Mouse (Mus musculus) MEL (cell line): ENCODE data around the gene Ap2a1.

Experiments
- CTCF ChIP-seq, 3 experiments: IDR thresholded peaks in 2 of 3; conservative IDR thresholded peaks in 1 of 3; 2 replicates each; pipeline ENCODE4 v1.5.1; 2011 to 2012; ENCODE audit warnings: low read length in 3 of 3, low read depth in 2 of 3, mild to moderate bottlenecking in 2 of 3, improper control_type of control experiment in 1 of 3, inconsistent platforms in 1 of 3, mixed read lengths in 1 of 3, moderate library complexity in 1 of 3; ENCODE audit not compliant: control insufficient read depth in 1 of 3, insufficient read depth in 1 of 3, poor library complexity in 1 of 3, severe bottlenecking in 1 of 3
- E2F4 ChIP-seq: IDR thresholded peaks from 2 replicates; pipeline ENCODE4 v1.6.1; 2011; ENCODE audit warnings: low read depth, low read length, improper control_type of control experiment, borderline replicate concordance
- EP300 ChIP-seq, 2 experiments: IDR thresholded peaks; 2 replicates each; pipeline ENCODE4 v1.6.1; 2011; ENCODE audit warnings: improper control_type of control experiment in 2 of 2, low read length in 2 of 2, low read depth in 1 of 2, mild to moderate bottlenecking in 1 of 2
- GABPA ChIP-seq: IDR thresholded peaks from 2 replicates; pipeline ENCODE4 v1.6.1; 2012; ENCODE audit warnings: low read depth, mild to moderate bottlenecking, inconsistent platforms, low read length, improper control_type of control experiment, moderate library complexity
- HCFC1 ChIP-seq: IDR thresholded peaks from 2 replicates; pipeline ENCODE4 v1.6.1; 2012; ENCODE audit warnings: low read depth, mild to moderate bottlenecking, inconsistent platforms, low read length, improper control_type of control experiment, moderate library complexity
- MYB ChIP-seq: IDR thresholded peaks from 2 replicates; pipeline ENCODE4 v1.6.1; 2011; ENCODE audit warnings: mild to moderate bottlenecking, low read depth, low read length, improper control_type of control experiment
- MYC ChIP-seq: IDR thresholded peaks from 2 replicates; pipeline ENCODE4 v1.6.1; 2011; ENCODE audit warnings: low read depth, mild to moderate bottlenecking, low read length, improper control_type of control experiment, moderate library complexity
- POLR2A ChIP-seq, 2 experiments: IDR thresholded peaks; 2 replicates each; pipeline ENCODE4 v1.6.1; 2011 to 2012; ENCODE audit warnings: low read length in 2 of 2, mild to moderate bottlenecking in 2 of 2, control low read depth in 1 of 2, improper control_type of control experiment in 1 of 2, low read depth in 1 of 2, moderate library complexity in 1 of 2; ENCODE audit not compliant: control insufficient read depth in 1 of 2, insufficient read depth in 1 of 2, poor library complexity in 1 of 2
- POLR2AphosphoS2 ChIP-seq: IDR thresholded peaks from 2 replicates; pipeline ENCODE4 v1.6.1; 2011; ENCODE audit warnings: low read length, improper control_type of control experiment
- SIN3A ChIP-seq: IDR thresholded peaks from 2 replicates; pipeline ENCODE4 v1.6.1; 2012; ENCODE audit warnings: low read length, improper control_type of control experiment, inconsistent platforms
- TAL1 ChIP-seq: IDR thresholded peaks from 2 replicates; pipeline ENCODE4 v1.6.1; 2012; ENCODE audit warnings: mild to moderate bottlenecking, inconsistent platforms, low read length, moderate library complexity, mixed read lengths
- TBP ChIP-seq: IDR thresholded peaks from 2 replicates; pipeline ENCODE4 v1.8.0; 2011; ENCODE audit warnings: low read depth, low read length, improper control_type of control experiment
- TCF12 ChIP-seq: IDR thresholded peaks from 2 replicates; pipeline ENCODE4 v1.6.1; 2014; ENCODE audit warnings: low read depth, mild to moderate bottlenecking, inconsistent platforms, low read length, improper control_type of control experiment, moderate library complexity

DNA sequence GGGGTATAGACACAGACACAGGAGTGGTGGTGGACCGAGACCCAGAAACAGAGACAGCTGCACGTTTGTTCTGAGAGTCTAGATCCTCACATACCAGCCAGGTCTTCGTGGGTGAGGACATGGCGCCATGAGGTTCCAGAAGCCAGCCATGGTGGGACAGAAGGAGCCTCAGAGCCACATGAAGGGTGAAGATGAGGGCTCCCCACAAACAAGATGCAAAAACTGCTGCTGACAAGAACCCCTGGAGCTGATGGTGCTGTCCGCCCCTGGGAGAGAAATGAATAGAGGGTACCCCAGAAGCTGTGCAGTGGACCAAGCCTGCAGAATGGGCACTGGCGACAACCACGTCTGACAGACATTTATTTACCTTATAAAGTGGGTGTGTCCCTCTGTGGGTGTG is 41.8 kb upstream of the Ap2a1 start:
- TF ChIP-seq CTCF (IDR thresholded peaks at IDR 0.05 in 2 of 3, conservative IDR thresholded peaks at IDR 0.05 in 1 of 3; ENCODE audit: control insufficient read depth in 1 of 3, insufficient read depth in 1 of 3, low read depth in 2 of 3, low read length in 3 of 3, poor library complexity in 1 of 3, severe bottlenecking in 1 of 3) (no peak), HCFC1 (no peak), MYB (no peak), TAL1 (no peak), TCF12 (no peak), GABPA (no peak), POLR2A (IDR thresholded peaks at IDR 0.05; ENCODE audit: control insufficient read depth in 1 of 2, insufficient read depth in 1 of 2, low read depth in 1 of 2, low read length in 2 of 2, poor library complexity in 1 of 2) (no peak), SIN3A (no peak), POLR2AphosphoS2 (no peak), TBP (no peak), EP300 (IDR thresholded peaks at IDR 0.05; ENCODE audit: low read depth in 1 of 2, low read length in 2 of 2) (no peak), E2F4 (no peak), MYC (no peak)
